Mouse (Mus musculus): ENCODE measurements around the gene Rcn3.

DNA sequence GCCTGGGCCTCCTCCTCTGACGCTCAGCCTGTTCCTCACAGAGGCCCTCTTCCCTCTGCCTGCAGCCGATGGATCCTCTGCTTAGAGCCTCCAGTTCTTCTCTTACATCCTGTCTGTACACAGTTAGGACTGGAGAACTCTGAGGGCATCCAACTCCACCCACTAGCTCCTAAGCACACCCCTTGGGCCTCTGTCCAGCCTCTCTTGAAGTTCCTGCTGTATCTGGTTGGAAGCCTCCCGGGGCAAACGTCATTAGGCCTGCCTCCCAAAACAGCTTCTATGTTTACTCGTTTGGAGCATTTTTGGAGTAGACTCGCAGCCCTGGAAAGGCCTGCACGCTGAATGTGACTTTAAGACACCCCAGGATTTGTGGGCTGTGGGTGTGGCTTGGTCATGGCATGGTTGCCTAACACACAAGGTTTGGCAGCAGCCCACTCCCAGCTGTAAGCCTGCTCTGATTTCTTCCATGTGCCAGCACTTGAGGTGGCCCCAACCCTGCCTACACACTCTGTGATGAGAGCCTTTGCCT lies 11.7 kb upstream of the Rcn3 start, which contains the start of gene Fcgrt:
- TF ChIP-seq CTCF (IDR thresholded peaks at IDR 0.05; ENCODE audit: control insufficient read depth, insufficient read depth, insufficient read length), result no peak
- no peak for TF ChIP-seq MYOG (IDR thresholded peaks at IDR 0.05; ENCODE audit: control insufficient read depth, extremely low read depth, insufficient read length)
- no peak for TF ChIP-seq MAX (IDR thresholded peaks at IDR 0.05)
